Mouse (Mus musculus): ENCODE data around the gene Chrm3. TPM values are rescaled to one million over a fixed set of nuclear protein-coding genes. Genes with fewer than 3 reads are reported as not detected.

The Chrm3 gene
- polyA plus RNA-seq, 1 experiment = not detected

DNA sequence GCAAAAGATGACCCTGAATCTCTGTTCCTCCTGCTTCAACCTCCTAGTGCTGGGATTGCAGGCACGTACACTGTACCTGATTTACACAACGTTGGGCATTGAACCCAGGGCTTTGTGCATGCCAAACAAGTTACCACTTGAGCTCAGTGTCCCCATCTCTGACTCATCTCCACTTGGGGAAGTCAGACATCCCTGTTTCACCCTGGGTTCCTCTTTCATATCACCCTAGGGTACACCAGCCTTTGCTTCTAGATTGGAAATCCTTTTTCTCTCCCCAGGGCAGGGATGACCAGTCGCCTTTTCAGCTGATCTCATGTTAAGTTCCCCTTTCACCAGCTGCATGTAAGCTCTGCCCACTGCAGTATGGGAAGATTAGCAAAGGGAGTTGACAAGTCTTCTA is 487.3 kb downstream of the Chrm3 start:
- no peak for TF ChIP-seq GATA1 (IDR thresholded peaks at IDR 0.05; ENCODE audit: low read length)

DNA sequence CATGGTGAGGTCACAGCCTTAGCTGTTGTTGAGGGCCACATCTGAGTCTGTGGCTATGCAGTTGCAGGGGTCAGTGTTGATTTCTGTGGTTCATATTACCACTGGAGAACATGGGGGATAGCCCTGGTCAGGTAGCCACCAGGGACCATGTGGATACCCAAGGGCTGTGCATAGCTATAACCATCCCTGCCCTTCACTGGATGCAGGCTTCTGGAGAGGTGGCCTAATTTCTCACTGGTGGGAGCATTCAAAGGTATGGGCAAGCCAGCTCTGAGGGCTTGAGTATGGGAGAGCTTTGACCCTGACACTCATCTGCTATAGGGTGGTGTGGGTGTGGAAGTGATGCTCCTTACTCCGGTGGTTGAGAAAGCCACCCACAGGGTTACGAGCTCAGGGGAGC is 494.5 kb downstream of the Chrm3 start:
- no peak for TF ChIP-seq GATA1 (IDR thresholded peaks at IDR 0.05; ENCODE audit: low read length)

GRCm38 (mm10) chr13:9847515-9847914 is 513.1 kb downstream of the Chrm3 start:
- no peak for TF ChIP-seq GATA1 (IDR thresholded peaks at IDR 0.05; ENCODE audit: low read length)

- no peak for TF ChIP-seq GATA1 (IDR thresholded peaks at IDR 0.05; ENCODE audit: low read length)
These were observed 513.9 kb downstream of the Chrm3 start for GRCm38 (mm10) chr13:9846543-9847434.

- TF ChIP-seq GATA1 (IDR thresholded peaks at IDR 0.05; ENCODE audit: low read length) = no peak
These were observed 534.4 kb downstream of the Chrm3 start for GRCm38 (mm10) chr13:9826227-9826626.
